Mouse (Mus musculus) liver, embryonic 14.5 days (tissue): ENCODE data around the gene Fgfr2.
"Not testable (repeated sequence)": the region's sequence is repeated elsewhere in the genome, so short reads cannot be mapped to it uniquely, and the experiment has no call there.

Source experiments
- CTCF ChIP-seq: IDR thresholded peaks from 2 replicates; pipeline ENCODE4 v1.5.1; 2016; ENCODE audit warnings: antibody characterized with exemption, low read depth, control low read depth
- EP300 ChIP-seq: IDR thresholded peaks from 2 replicates; pipeline ENCODE4 v1.6.1; 2016; ENCODE audit warnings: antibody characterized with exemption, low read depth

DNA sequence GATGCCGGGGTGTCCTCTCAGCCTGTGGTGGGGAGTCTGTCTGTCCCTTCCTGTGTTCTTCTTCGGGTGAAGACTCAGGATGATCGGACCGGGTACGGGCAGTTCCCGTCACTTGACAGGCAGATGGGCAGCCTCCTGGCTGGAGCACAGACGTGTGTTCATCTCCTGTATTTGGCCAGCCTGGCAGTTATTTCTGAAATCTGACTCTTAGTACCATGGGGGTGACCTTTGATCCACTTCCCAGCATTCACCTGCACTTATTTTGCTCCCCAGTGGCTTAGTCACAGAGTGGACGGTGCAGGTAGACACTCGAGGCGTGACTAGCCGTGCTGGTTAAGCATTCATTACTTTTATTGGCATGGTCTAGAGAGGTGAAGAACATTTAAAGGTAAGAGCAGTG, 2530.2 kb downstream of the Fgfr2 start:
- TF ChIP-seq CTCF, EP300: not testable (repeated sequence)
